Mouse (Mus musculus) bone marrow macrophage, adult 2 months (primary cell): ENCODE measurements around the gene Prmt3.

Experiments used
- CTCF ChIP-seq: IDR thresholded peaks from 2 replicates; pipeline ENCODE4 v1.5.1; 2012; ENCODE audit warnings: low read depth, mild to moderate bottlenecking, low read length, moderate library complexity
- POLR2A ChIP-seq: IDR thresholded peaks from 2 replicates; pipeline ENCODE4 v1.6.1; 2012; ENCODE audit warnings: mild to moderate bottlenecking, low read depth, low read length, borderline replicate concordance

GRCm38 (mm10) chr7:49869656-49870055 is 91.5 kb downstream of the Prmt3 start:
- TF ChIP-seq CTCF: no peak
- no peak for TF ChIP-seq POLR2A
